Mouse (Mus musculus) ES-Bruce4 (cell line): ENCODE data around the gene Prkd1. TPM values are rescaled to one million over a fixed set of nuclear protein-coding genes. Genes with fewer than 3 reads are reported as not detected.

Source experiments
- H3K27ac ChIP-seq: 2 replicates; pipeline ENCODE4 v1.5.1; 2012; ENCODE audit warnings: low read length, inconsistent platforms; ENCODE audit not compliant: insufficient read depth
- H3K27me3 ChIP-seq: 2 replicates; pipeline ENCODE4 v1.6.1; 2012; ENCODE audit warnings: mild to moderate bottlenecking, low read length, inconsistent platforms; ENCODE audit not compliant: control insufficient read depth, poor library complexity, insufficient read depth, severe bottlenecking
- H3K36me3 ChIP-seq: 2 replicates; pipeline ENCODE4 v1.6.1; 2012; ENCODE audit warnings: inconsistent platforms, mild to moderate bottlenecking, low read length, moderate library complexity; ENCODE audit not compliant: control insufficient read depth, poor library complexity, insufficient read depth, severe bottlenecking
- H3K4me1 ChIP-seq: one replicate; pipeline ENCODE4 v1.8.1; 2011; ENCODE audit warnings: low read length; ENCODE audit not compliant: control insufficient read depth, insufficient read depth
- H3K4me3 ChIP-seq: 2 replicates; pipeline ENCODE4 v1.5.1; 2011; ENCODE audit warnings: low read depth, mild to moderate bottlenecking, low read length
- H3K9ac ChIP-seq: 2 replicates; pipeline ENCODE4 v1.6.1; 2012; ENCODE audit warnings: low read depth, mild to moderate bottlenecking, inconsistent platforms; ENCODE audit not compliant: poor library complexity, severe bottlenecking
- H3K9me3 ChIP-seq: replicated peaks from 2 replicates; pipeline ENCODE4 v1.6.1; 2012; ENCODE audit warnings: mild to moderate bottlenecking, low read length, inconsistent platforms; ENCODE audit not compliant: control insufficient read depth, poor library complexity, insufficient read depth, severe bottlenecking
- CTCF ChIP-seq: IDR thresholded peaks from one replicate; pipeline ENCODE4 v1.8.1; 2011; ENCODE audit warnings: low read depth, low read length
- EP300 ChIP-seq: IDR thresholded peaks from 2 replicates; pipeline ENCODE4 v1.6.1; 2011; ENCODE audit warnings: low read depth, low read length; ENCODE audit not compliant: insufficient read depth
- POLR2A ChIP-seq: IDR thresholded peaks from one replicate; pipeline ENCODE4 v1.8.1; 2011; ENCODE audit warnings: low read length; ENCODE audit not compliant: insufficient read depth
- polyA plus RNA-seq: library from polyadenylated mRNA; stranded (reverse); fragments of >200 nt; gene quantifications from 2 replicates; pipeline ENCODE4 v1.2.4, GENCODE M21; 2011; ENCODE audit warnings: low read depth; ENCODE audit not compliant: missing spikeins, insufficient read depth, insufficient read length

Gene Prkd1
- polyA plus RNA-seq, 1 experiment, result 3.4 TPM

GRCm38 (mm10) chr12:50537006-50537405 is 111.9 kb downstream of the Prkd1 start:
- Histone ChIP-seq H3K9me3 (no peaks in the 10 kb centered on the region), H3K4me1 (no peaks in the 10 kb centered on the region), H3K9ac (no peak overlapping the region), H3K4me3 (no peak overlapping the region), H3K27ac (no peak overlapping the region), H3K36me3 (no peaks in the 10 kb centered on the region), H3K27me3 (no peaks in the 10 kb centered on the region)
- TF ChIP-seq CTCF (no peak), EP300 (no peak), POLR2A (no peak)

GRCm38 (mm10) chr12:50528633-50529032 is 120.3 kb downstream of the Prkd1 start:
- Histone ChIP-seq H3K27ac (no peak overlapping the region), H3K9ac (no peak overlapping the region), H3K4me3 (no peak overlapping the region), H3K36me3 (no peaks in the 10 kb centered on the region), H3K27me3 (no peaks in the 10 kb centered on the region), H3K4me1 (no peaks in the 10 kb centered on the region), H3K9me3 (no peaks in the 10 kb centered on the region)
- no peak for TF ChIP-seq EP300
- no peak for TF ChIP-seq POLR2A
- TF ChIP-seq CTCF, result no peak

- Histone ChIP-seq H3K9ac (no peak overlapping the region), H3K4me3 (no peak overlapping the region), H3K27me3 (no peaks in the 10 kb centered on the region), H3K4me1 (no peaks in the 10 kb centered on the region), H3K36me3 (no peaks in the 10 kb centered on the region), H3K27ac (no peak overlapping the region), H3K9me3 (no peaks in the 10 kb centered on the region)
- TF ChIP-seq POLR2A (no peak), EP300 (no peak), CTCF (no peak)
Observed at GRCm38 (mm10) chr12:50524061-50524460, 124.8 kb downstream of the Prkd1 start.

- H3K4me3 ChIP-seq, result no peak overlapping the region
- H3K27ac ChIP-seq, result no peak overlapping the region
- H3K9ac ChIP-seq, result no peak overlapping the region
- no peaks in the 10 kb centered on the region for H3K9me3 ChIP-seq
- no peaks in the 10 kb centered on the region for H3K36me3 ChIP-seq
- H3K4me1 ChIP-seq, result no peaks in the 10 kb centered on the region
- H3K27me3 ChIP-seq, result no peaks in the 10 kb centered on the region
- TF ChIP-seq POLR2A (no peak), CTCF (no peak), EP300 (no peak)
Observed at GRCm38 (mm10) chr12:50514526-50514925, 134.4 kb downstream of the Prkd1 start.

GRCm38 (mm10) chr12:50511486-50512225 is 137.2 kb downstream of the Prkd1 start:
- Histone ChIP-seq H3K4me1 (no peaks in the 10 kb centered on the region), H3K27ac (no peak overlapping the region), H3K36me3 (no peaks in the 10 kb centered on the region), H3K9ac (no peak overlapping the region), H3K9me3 (no peaks in the 10 kb centered on the region), H3K27me3 (no peaks in the 10 kb centered on the region), H3K4me3 (no peak overlapping the region)
- TF ChIP-seq EP300, result no peak
- no peak for TF ChIP-seq CTCF
- TF ChIP-seq POLR2A, result no peak

GRCm38 (mm10) chr12:50508762-50509161 is 140.1 kb downstream of the Prkd1 start:
- Histone ChIP-seq H3K4me3 (no peak overlapping the region), H3K27ac (no peak overlapping the region), H3K4me1 (no peaks in the 10 kb centered on the region), H3K9ac (no peak overlapping the region), H3K9me3 (no peaks in the 10 kb centered on the region), H3K27me3 (no peaks in the 10 kb centered on the region), H3K36me3 (no peaks in the 10 kb centered on the region)
- no peak for TF ChIP-seq POLR2A
- TF ChIP-seq CTCF, result no peak
- no peak for TF ChIP-seq EP300
